Mouse (Mus musculus) heart, postnatal 0 days (tissue): ENCODE measurements at regions not wholly inside any gene's neighbourhood (a gene's known extent, or its start where the extent isn't known, plus 50 kb on each side); places are given as distances from the start of the nearest gene placed in this dataset.
A peak's percentile ranks its signal among the peaks of the same experiment; 100 is the strongest.

Source experiments
- ATAC-seq: fragments of 200-750 bp; cut with Nextera tagmentation; 2 replicates; pipeline ENCODE4 v1.8.0; 2017; ENCODE audit warnings: low read depth, moderate number of reproducible peaks, moderate library complexity; ENCODE audit not compliant: insufficient read depth
- DNase-seq: peaks from one replicate; pipeline ENCODE4 v3.0.0-alpha.2; 2016; ENCODE audit warnings: low spot score
- H3K27ac ChIP-seq: fragments of 300-500 bp; sonication (generic); 2 replicates; pipeline ENCODE4 v1.5.1; 2014; ENCODE audit warnings: low read depth, mild to moderate bottlenecking
- H3K27me3 ChIP-seq: fragments of 300-500 bp; sonication (generic); 2 replicates; pipeline ENCODE4 v1.6.1; 2014; ENCODE audit warnings: low read length, mixed read lengths; ENCODE audit not compliant: control insufficient read depth, insufficient read depth
- H3K36me3 ChIP-seq: fragments of 300-500 bp; sonication (generic); replicated peaks from 2 replicates; pipeline ENCODE4 v1.6.1; 2014; ENCODE audit warnings: low read length, mixed read lengths; ENCODE audit not compliant: control insufficient read depth, insufficient read depth
- H3K4me1 ChIP-seq: fragments of 300-500 bp; sonication (generic); 2 replicates; pipeline ENCODE4 v1.6.1; 2014; ENCODE audit warnings: antibody characterized with exemption; ENCODE audit not compliant: control insufficient read depth, insufficient read depth
- H3K4me2 ChIP-seq: fragments of 300-500 bp; sonication (generic); 2 replicates; pipeline ENCODE4 v1.6.1; 2014; ENCODE audit warnings: low read depth, mild to moderate bottlenecking, low read length, moderate library complexity
- H3K4me3 ChIP-seq: fragments of 300-500 bp; sonication (generic); 2 replicates; pipeline ENCODE4 v1.5.1; 2014; ENCODE audit warnings: low read depth, low read length
- H3K9ac ChIP-seq: fragments of 300-500 bp; sonication (generic); replicated peaks from 2 replicates; pipeline ENCODE4 v1.6.1; 2014; ENCODE audit warnings: low read depth, low read length, mixed read lengths
- H3K9me3 ChIP-seq: fragments of 300-500 bp; sonication (generic); replicated peaks from 2 replicates; pipeline ENCODE4 v1.6.1; 2016; ENCODE audit warnings: low read length; ENCODE audit not compliant: control insufficient read depth
- CTCF ChIP-seq: IDR thresholded peaks from 2 replicates; pipeline ENCODE4 v1.5.1; 2016; ENCODE audit warnings: antibody characterized with exemption, control low read depth, low read depth
- EP300 ChIP-seq: IDR thresholded peaks from 2 replicates; pipeline ENCODE4 v1.6.1; 2016; ENCODE audit warnings: antibody characterized with exemption, low read depth
- WGBS: fragments of 180-500 bp; shearing (Covaris S2); extraction: QIAGEN DNeasy Blood & Tissue Kit; methylation state at CpG from one replicate; pipeline ENCODE4 v1.1.7; 2014; 5-methylcytosine and 5-hydroxymethylcytosine counted together

GRCm38 (mm10) chr12:6211266-6211665, 835.8 kb upstream of the Klhl29 start:
- no peak overlapping the region for H3K9ac ChIP-seq
- no peaks in the 10 kb centered on the region for H3K36me3 ChIP-seq
- DNase-seq, result no peak
- H3K27me3 ChIP-seq, result no peaks in the 10 kb centered on the region
- H3K4me1 ChIP-seq, result no peaks in the 10 kb centered on the region
- H3K27ac ChIP-seq, result no peak overlapping the region
- TF ChIP-seq CTCF (no peak), EP300 (no peak)
- H3K4me3 ChIP-seq, result no peak overlapping the region
- no peaks in the 10 kb centered on the region for H3K9me3 ChIP-seq
- 27% methylated on average over 1 of the region's 1 CpGs for WGBS
- no peak for ATAC-seq
- H3K4me2 ChIP-seq, result no peak overlapping the region

- peak; percentile 63; the same call in 1 of the 2 replicates for ATAC-seq
- Histone ChIP-seq H3K36me3 (no peaks in the 10 kb centered on the region), H3K4me1 (peaks cover 9% of the 10 kb centered on the region; the same call in 1 of the 2 replicates), H3K4me3 (no peak overlapping the region), H3K9ac (no peak overlapping the region), H3K9me3 (no peaks in the 10 kb centered on the region), H3K27ac (no peak overlapping the region), H3K4me2 (0 out of 2 replicates have a peak overlapping the region, but pooled peaks have one; percentile 9), H3K27me3 (no peaks in the 10 kb centered on the region)
- TF ChIP-seq CTCF (no peak), EP300 (no peak)
- peak; percentile 30 for DNase-seq
- 17% methylated on average over 3 of the region's 3 CpGs for WGBS
Observed at GRCm38 (mm10) chr12:6189232-6189631, 813.8 kb upstream of the Klhl29 start.

- H3K9ac ChIP-seq, result no peak overlapping the region
- H3K27ac ChIP-seq, result no peak overlapping the region
- no peaks in the 10 kb centered on the region for H3K36me3 ChIP-seq
- ATAC-seq (no peak), DNase-seq (no peak)
- H3K4me3 ChIP-seq, result no peak overlapping the region
- H3K27me3 ChIP-seq, result no peaks in the 10 kb centered on the region
- H3K4me1 ChIP-seq, result no peaks in the 10 kb centered on the region
- no peaks in the 10 kb centered on the region for H3K9me3 ChIP-seq
- TF ChIP-seq CTCF (no peak), EP300 (no peak)
- H3K4me2 ChIP-seq, result no peak overlapping the region
Observed at GRCm38 (mm10) chr12:6168795-6169194, 793.3 kb upstream of the Klhl29 start.

DNA sequence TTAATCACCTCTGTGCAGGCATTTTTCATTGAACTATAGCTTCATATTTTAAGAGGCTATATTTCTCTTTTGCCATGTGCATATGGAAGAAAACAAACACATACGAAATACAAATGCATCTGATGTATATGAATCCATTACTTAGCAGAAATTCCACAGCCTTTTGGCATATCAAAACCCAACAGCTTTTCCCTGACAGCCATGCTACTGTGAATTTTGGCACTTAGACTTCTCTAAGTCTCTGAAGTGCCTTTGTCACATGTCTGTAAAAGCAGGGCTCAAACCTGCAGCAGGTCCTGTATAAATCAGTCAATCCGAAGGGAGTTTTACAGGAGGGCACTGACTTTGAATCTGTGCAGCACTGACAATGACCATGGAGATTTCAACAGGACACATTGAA, 778.8 kb upstream of the Klhl29 start:
- Histone ChIP-seq H3K27ac (no peak overlapping the region), H3K36me3 (no peaks in the 10 kb centered on the region), H3K4me1 (no peaks in the 10 kb centered on the region), H3K4me2 (no peak overlapping the region), H3K27me3 (no peaks in the 10 kb centered on the region), H3K9ac (no peak overlapping the region), H3K9me3 (no peaks in the 10 kb centered on the region), H3K4me3 (no peak overlapping the region)
- no peak for TF ChIP-seq CTCF
- TF ChIP-seq EP300, result no peak
- 58% methylated on average over 2 of the region's 2 CpGs for WGBS
- no peak for DNase-seq
- ATAC-seq, result no peak

DNA sequence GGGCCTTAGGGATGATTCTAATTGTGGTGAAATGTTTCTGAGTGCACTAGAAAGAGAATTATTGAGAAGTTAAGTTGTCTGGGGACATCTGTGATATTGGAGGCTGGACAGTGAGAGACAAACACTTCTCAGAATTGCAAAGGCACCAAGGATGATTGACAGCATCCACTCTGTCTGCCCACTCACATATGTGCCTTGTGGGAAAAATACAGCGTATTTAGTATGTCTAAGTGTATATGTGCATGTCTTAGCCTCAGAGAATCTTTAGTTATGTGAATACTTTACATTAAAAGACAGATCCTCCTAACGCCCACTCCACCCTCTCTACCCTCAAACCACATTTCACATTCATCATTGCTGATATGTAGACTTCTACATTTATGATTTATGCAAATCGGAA, 776.0 kb upstream of the Klhl29 start:
- Histone ChIP-seq H3K4me1 (0 out of 2 replicates have a peak, but pooled peaks cover under 1% of the 10 kb centered on the region), H3K4me3 (no peak overlapping the region), H3K27ac (no peak overlapping the region), H3K4me2 (no peak overlapping the region), H3K27me3 (no peaks in the 10 kb centered on the region), H3K36me3 (no peaks in the 10 kb centered on the region), H3K9me3 (no peaks in the 10 kb centered on the region), H3K9ac (no peak overlapping the region)
- WGBS, result 70% methylated on average over 3 of the region's 3 CpGs
- TF ChIP-seq CTCF (no peak), EP300 (no peak)
- no peak for ATAC-seq
- DNase-seq, result no peak

- Histone ChIP-seq H3K4me1 (no peaks in the 10 kb centered on the region), H3K4me3 (no peak overlapping the region), H3K9ac (no peak overlapping the region), H3K36me3 (no peaks in the 10 kb centered on the region), H3K4me2 (no peak overlapping the region), H3K27ac (no peak overlapping the region), H3K27me3 (no peaks in the 10 kb centered on the region), H3K9me3 (no peaks in the 10 kb centered on the region)
- ATAC-seq (no peak), DNase-seq (no peak)
- WGBS, result 44% methylated on average over 2 of the region's 2 CpGs
- no peak for TF ChIP-seq EP300
Observed at GRCm38 (mm10) chr12:6132451-6132850, 757.0 kb upstream of the Klhl29 start.
